12 mouse cellular contexts compared by ENCODE assay signal in genomic region chr10:76958201-76958600, GRCm38 (mm10). TPM values are rescaled to one million over a fixed set of nuclear protein-coding genes. Genes with fewer than 3 reads are reported as not detected.
DNase-seq lines count a peak whose midpoint lies in the region; ATAC-seq and TF ChIP-seq lines count a peak whose summit lies in the region.
"Had no signal": no experiment of that assay in that cellular context is flagged by ENCODE, and none has a peak within 500 bp of the region (broad histone marks: within the 10 kb centered on the region; RNA-seq: fewer than 3 reads in every experiment).

No protein-coding gene starts in this region.

- H3K79me2 ChIP-seq in CH12.LX (replicated peaks; ENCODE audit: control insufficient read depth, extremely low read depth, insufficient read depth, poor library complexity, severe bottlenecking): no peaks in the 10 kb centered on the region

- DNase-seq in kidney, postnatal 10 days: peak; percentile 59
- no peak for DNase-seq in kidney, adult 18-20 months
- DNase-seq in 416B (ENCODE audit: low read depth): peak; percentile 14
- DNase-seq in CH12.LX (ENCODE audit: extremely low read depth): peak; percentile 7
- peak; percentile 52 for DNase-seq in embryonic facial prominence, embryonic 14.5 days (ENCODE audit: low spot score)
- no peak for DNase-seq in right cerebral cortex, postnatal 36 days (ENCODE audit: low spot score in 2 of 2)
- no peak for DNase-seq in spleen, postnatal 4 days (ENCODE audit: low spot score in 2 of 2)
- no peak for DNase-seq in spleen, postnatal 14 days (ENCODE audit: low spot score in 2 of 2)
- DNase-seq: cerebellum, adult 8-10 months had no signal

- TF ChIP-seq RAD21 in CH12.LX (IDR thresholded peaks at IDR 0.05; ENCODE audit: low read depth, low read length): no peak

- dilution Hi-C loops in CH12.LX (cut with MboI; ENCODE audit: extremely low pct_ligation_motif_present, extremely low pct_unique_long_range_greater_than_20kb, low sequenced_read_pairs): no loop called here

- H3K9ac ChIP-seq in CH12.LX (ENCODE audit: insufficient read depth, low read depth): no peak overlapping the region
- no peak overlapping the region for H3K9ac ChIP-seq in embryonic facial prominence, embryonic 14.5 days (ENCODE audit: low read depth, low read length)
- H3K9ac ChIP-seq: limb, embryonic 12.5 days had no signal

- peaks cover 6% of the 10 kb centered on the region for H3K9me3 ChIP-seq in CH12.LX (replicated peaks; ENCODE audit: low read length)
- H3K9me3 ChIP-seq in embryonic facial prominence, embryonic 14.5 days (ENCODE audit: control insufficient read depth, low read length): no peaks in the 10 kb centered on the region
- H3K9me3 ChIP-seq: limb, embryonic 12.5 days; midbrain, embryonic 10.5 days had no signal

- 52% methylated on average over 3 of the region's 3 CpGs for WGBS in embryonic facial prominence, embryonic 14.5 days

- peaks cover 43% of the 10 kb centered on the region for H3K27me3 ChIP-seq in CH12.LX (replicated peaks)
- no peaks in the 10 kb centered on the region for H3K27me3 ChIP-seq in embryonic facial prominence, embryonic 14.5 days (replicated peaks; ENCODE audit: control insufficient read depth, insufficient read depth, low read length)
- H3K27me3 ChIP-seq: limb, embryonic 12.5 days had no signal

- no peak for TF ChIP-seq CTCF in CH12.LX (conservative IDR thresholded peaks at IDR 0.05 in 1 of 2, IDR thresholded peaks at IDR 0.05 in 1 of 2; ENCODE audit: low read depth in 2 of 2, low read length in 2 of 2)

- no peak for TF ChIP-seq EP300 in CH12.LX (IDR thresholded peaks at IDR 0.05; ENCODE audit: low read length)

- no peak overlapping the region for H3K27ac ChIP-seq in CH12.LX (ENCODE audit: insufficient read depth, low read depth)
- H3K27ac ChIP-seq in embryonic facial prominence, embryonic 14.5 days (replicated peaks; ENCODE audit: low read depth, low read length): no peak overlapping the region
- H3K27ac ChIP-seq: limb, embryonic 12.5 days; midbrain, embryonic 10.5 days had no signal

- TF ChIP-seq POLR2A in CH12.LX (IDR thresholded peaks at IDR 0.05; ENCODE audit: low read depth, low read length): no peak

- H3K4me2 ChIP-seq in CH12.LX (ENCODE audit: insufficient read depth, low read depth, poor library complexity, severe bottlenecking): no peak overlapping the region
- H3K4me2 ChIP-seq in embryonic facial prominence, embryonic 14.5 days (ENCODE audit: low read depth, low read length): no peak overlapping the region
- H3K4me2 ChIP-seq: limb, embryonic 12.5 days had no signal

- in situ Hi-C loops in CH12.LX (cut with MboI; ENCODE audit: low pct_ligation_motif_present, low pct_unique_long_range_greater_than_20kb, low sequenced_read_pairs): no loop called here

- ATAC-seq in embryonic facial prominence, embryonic 14.5 days (ENCODE audit: low read depth): no peak

- no peak overlapping the region for H3K4me3 ChIP-seq in CH12.LX (replicated peaks in 1 of 3; ENCODE audit: low read depth in 2 of 3, low read length in 2 of 3, poor library complexity in 1 of 3)
- H3K4me3 ChIP-seq in embryonic facial prominence, embryonic 14.5 days (ENCODE audit: low read depth, low read length): no peak overlapping the region
- H3K4me3 ChIP-seq: erythroblast, embryonic 14.5 days; limb, embryonic 12.5 days; midbrain, embryonic 10.5 days had no signal

- H3K36me3 ChIP-seq in CH12.LX (replicated peaks in 1 of 2; ENCODE audit: control insufficient read depth in 1 of 2, insufficient read depth in 1 of 2, low read length in 1 of 2): no peaks in the 10 kb centered on the region
- H3K36me3 ChIP-seq in embryonic facial prominence, embryonic 14.5 days (ENCODE audit: control insufficient read depth, insufficient read depth, low read length): no peaks in the 10 kb centered on the region
- H3K36me3 ChIP-seq: limb, embryonic 12.5 days; midbrain, embryonic 10.5 days had no signal

- no peaks in the 10 kb centered on the region for H3K4me1 ChIP-seq in CH12.LX (ENCODE audit: control insufficient read depth in 1 of 2, insufficient read depth in 2 of 2)
- H3K4me1 ChIP-seq in embryonic facial prominence, embryonic 14.5 days (ENCODE audit: control insufficient read depth, insufficient read depth, low read length): peaks cover 10% of the 10 kb centered on the region; the same call in 1 of the 2 replicates

TF ChIP-seq in CH12.LX, 34 proteins besides CTCF, POLR2A, EP300 and RAD21:
- no peak for TF ChIP-seq PAX5 (IDR thresholded peaks at IDR 0.05; ENCODE audit: low read length)
- TF ChIP-seq MAX (IDR thresholded peaks at IDR 0.05; ENCODE audit: low read length): no peak

RNA-seq across cellular contexts. Expression of gene Pcbp3, which starts 3.5 kb away (rescaled TPM):
- not detected in 2 replicates for total RNA-seq in CH12.LX (2012; rRNA removed)
- not detected in 2 replicates for total RNA-seq in CH12.LX (2014; rRNA removed)
- polyA plus RNA-seq in CH12.LX (2012; ENCODE audit: insufficient read length, low read depth): not detected in 2 replicates
- polyA plus RNA-seq in embryonic facial prominence, embryonic 14.5 days (2014; fragmentation: Nextera tagmentation; extraction: Ambion mirVana): 18.9 and 20.9 TPM in 2 replicates

Comparison
In these comparisons a context has a peak if more than half of its experiments do, and no peak if none do; other contexts are left out.
1. DNase-seq: peak in kidney, postnatal 10 days (single experiment), 416B (single experiment), CH12.LX (single experiment) and embryonic facial prominence, embryonic 14.5 days (single experiment); none in kidney, adult 18-20 months (single experiment), right cerebral cortex, postnatal 36 days (0 of 2), spleen, postnatal 4 days (0 of 2) and spleen, postnatal 14 days (0 of 2).
2. RNA of gene Pcbp3, which starts 3.5 kb away (polyA plus RNA-seq): 18.9 to 20.9 TPM in embryonic facial prominence, embryonic 14.5 days; not detected in CH12.LX; every median in the first group is over 10 times any median in the second.